Mouse (Mus musculus) mouse embryonic stem cell (cell line): ENCODE measurements around the gene Igfbp7.

Experiments used
- in situ Hi-C, 2 experiments: fragments of 300-500 bp; cut with MboI; formaldehyde crosslinking; loops; 1 replicate in 1 of 2; 3 replicates in 1 of 2; pipeline ENCODE4 v1.14.3; 2019 to 2020; ENCODE audit warnings: low sequenced_read_pairs in 2 of 2, low pct_unique_long_range_greater_than_20kb in 1 of 2, mixed read lengths in 1 of 2; ENCODE audit not compliant: unreplicated experiment in 1 of 2

The Igfbp7 gene

GRCm38 (mm10) chr5:77385900-77386595, 21.8 kb downstream of the Igfbp7 start:
- in situ Hi-C loops = no loop called here

DNA sequence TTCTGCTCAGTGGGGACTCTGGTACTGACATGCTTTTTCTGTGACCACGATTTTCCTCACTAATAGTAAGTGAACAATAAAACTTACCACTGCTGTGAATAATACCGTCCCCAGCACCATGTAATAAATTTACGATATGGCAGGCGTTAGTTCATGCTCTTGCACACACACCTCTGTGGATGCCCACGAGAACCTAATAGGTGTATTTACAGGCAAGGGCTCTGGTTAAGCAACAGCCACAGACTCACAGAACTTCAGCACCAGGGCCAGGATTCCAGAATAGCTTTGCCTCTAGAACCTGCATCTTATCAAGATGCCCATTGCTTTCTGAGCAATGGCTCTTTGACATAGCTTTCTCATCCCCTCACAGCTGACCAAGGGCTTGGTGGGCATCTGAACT, 22.6 kb downstream of the Igfbp7 start:
- in situ Hi-C loops = no loop called here

- in situ Hi-C loops = no loop called here
Observed at GRCm38 (mm10) chr5:77384724-77385123, 23.1 kb downstream of the Igfbp7 start.

- in situ Hi-C loops = no loop called here
Observed at GRCm38 (mm10) chr5:77383799-77384554, 23.9 kb downstream of the Igfbp7 start.

DNA sequence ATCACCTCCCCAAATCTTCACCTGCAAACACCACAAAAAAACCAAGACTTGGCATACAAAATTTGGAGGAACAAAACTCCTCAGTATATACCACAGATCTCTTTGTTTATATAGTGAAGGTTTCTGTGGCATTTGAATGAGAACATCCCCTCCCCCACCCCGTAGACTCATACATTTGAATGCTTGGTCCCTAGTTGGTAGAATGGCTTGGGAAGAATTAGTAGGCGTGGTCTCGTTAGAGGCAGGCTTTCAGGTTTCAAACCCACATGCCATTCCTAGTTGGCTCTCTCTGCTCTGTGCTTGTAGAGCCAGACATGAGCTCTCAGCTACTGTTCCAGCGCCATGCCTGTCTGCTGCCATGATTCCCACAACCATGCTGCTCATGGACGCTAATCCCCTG, 26.2 kb downstream of the Igfbp7 start:
- in situ Hi-C loops = no loop called here

- in situ Hi-C loops = no loop called here
Observed at GRCm38 (mm10) chr5:77381283-77381682, 26.6 kb downstream of the Igfbp7 start.

GRCm38 (mm10) chr5:77380321-77380901, 27.4 kb downstream of the Igfbp7 start:
- in situ Hi-C loops = no loop called here

DNA sequence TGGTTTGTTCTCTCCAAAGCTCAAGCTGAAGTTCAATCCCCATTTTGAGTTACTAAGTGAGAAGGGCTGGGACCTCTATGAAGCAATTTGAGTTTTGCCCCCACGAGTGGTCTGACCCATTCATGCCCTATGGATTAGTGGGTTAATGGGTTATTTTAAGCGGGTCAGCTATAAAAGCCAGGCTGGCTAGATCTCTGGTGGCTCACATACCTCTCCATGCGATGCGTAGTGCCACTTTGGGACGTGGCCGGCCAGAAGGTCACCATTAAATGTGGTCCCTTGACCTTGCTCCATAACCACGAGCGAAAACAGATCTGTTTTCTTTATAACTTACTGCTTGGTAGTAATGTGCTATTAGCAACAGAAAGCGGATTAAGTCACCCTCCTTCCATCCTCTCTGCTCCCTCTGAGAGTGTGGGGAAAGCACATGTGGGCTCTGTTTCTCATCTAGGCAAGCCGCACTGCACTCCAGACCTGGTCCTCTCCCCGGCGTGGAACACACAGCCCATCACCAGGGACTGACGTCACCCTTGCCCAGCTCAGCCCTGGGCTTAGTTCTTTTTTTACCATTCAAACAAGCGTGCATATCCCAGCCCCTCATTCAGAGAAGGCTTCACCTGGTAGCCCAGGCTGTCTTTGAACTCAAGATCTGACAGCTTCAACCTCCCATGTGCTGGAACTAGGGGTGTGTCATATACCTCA, 28.3 kb downstream of the Igfbp7 start:
- in situ Hi-C loops = no loop called here

GRCm38 (mm10) chr5:77378027-77378426, 29.8 kb downstream of the Igfbp7 start:
- in situ Hi-C loops = no loop called here

- in situ Hi-C loops = no loop called here
Observed at GRCm38 (mm10) chr5:77375546-77375945, 32.3 kb downstream of the Igfbp7 start.

DNA sequence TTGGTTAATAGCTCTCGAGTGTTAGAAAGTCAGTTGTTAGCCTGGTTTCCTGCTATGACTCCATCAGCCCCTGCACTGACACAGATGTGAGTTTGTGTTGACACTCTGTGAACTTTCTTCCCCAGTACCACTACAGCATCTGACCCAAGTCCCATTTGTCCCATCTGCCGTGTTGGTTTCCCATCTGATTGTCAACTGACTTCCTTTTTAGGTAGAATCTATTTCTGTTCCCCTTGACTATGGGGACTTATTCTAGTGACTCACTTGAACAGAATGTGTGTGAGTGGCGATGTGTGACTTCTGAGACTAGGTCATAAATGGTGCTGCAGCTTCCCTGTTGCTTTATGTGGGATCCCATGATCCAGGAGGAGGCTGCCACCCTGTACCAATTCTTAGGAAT, 32.9 kb downstream of the Igfbp7 start:
- in situ Hi-C loops = no loop called here

- in situ Hi-C loops = no loop called here
Observed at GRCm38 (mm10) chr5:77372778-77373177, 35.1 kb downstream of the Igfbp7 start.

GRCm38 (mm10) chr5:77372242-77372641, 35.6 kb downstream of the Igfbp7 start:
- in situ Hi-C loops = no loop called here

- in situ Hi-C loops = no loop called here
Observed at GRCm38 (mm10) chr5:77370378-77370892, 37.4 kb downstream of the Igfbp7 start.

DNA sequence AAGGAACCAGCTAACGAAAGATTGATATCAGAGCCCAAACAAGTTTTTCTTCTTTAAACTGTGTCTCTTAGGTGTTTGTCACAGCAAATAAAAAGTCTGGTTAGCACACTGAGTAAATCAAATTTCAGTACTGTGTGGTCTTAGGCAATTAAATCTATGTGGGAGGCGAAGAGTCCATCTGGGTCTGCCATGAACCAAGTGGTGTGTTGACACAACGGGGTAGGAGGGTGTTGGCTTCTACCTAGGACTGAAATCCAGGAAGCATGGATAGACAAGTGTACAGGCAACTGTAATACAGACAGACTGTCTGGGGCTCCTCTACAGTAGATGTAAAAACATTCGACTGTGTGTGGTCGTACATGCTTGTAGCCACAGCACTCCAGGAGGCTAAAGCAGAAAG, 38.4 kb downstream of the Igfbp7 start:
- in situ Hi-C loops = no loop called here

- in situ Hi-C loops = no loop called here
Observed at GRCm38 (mm10) chr5:77368194-77368593, 39.6 kb downstream of the Igfbp7 start.

DNA sequence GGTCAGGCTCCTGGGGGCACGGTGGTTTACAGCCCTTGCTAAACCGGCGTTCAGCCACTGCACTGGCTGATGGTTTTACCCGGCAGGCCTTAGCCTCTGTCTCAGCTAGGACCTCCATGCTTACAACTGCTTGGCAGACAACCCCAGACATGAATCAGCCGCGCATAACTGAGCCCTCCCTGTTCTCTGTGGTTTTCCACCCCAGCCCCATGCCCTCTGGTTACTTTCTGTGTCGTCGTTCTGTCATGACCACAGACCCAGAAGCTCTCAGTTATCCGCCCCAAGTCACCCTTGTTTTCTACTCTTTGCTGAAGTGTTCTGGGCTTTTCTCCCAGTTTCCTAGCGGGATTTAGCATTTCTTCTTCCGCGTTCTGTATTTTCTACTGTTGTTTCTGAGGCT, 40.2 kb downstream of the Igfbp7 start:
- in situ Hi-C loops = no loop called here

GRCm38 (mm10) chr5:77367145-77367544, 40.7 kb downstream of the Igfbp7 start:
- in situ Hi-C loops = no loop called here

DNA sequence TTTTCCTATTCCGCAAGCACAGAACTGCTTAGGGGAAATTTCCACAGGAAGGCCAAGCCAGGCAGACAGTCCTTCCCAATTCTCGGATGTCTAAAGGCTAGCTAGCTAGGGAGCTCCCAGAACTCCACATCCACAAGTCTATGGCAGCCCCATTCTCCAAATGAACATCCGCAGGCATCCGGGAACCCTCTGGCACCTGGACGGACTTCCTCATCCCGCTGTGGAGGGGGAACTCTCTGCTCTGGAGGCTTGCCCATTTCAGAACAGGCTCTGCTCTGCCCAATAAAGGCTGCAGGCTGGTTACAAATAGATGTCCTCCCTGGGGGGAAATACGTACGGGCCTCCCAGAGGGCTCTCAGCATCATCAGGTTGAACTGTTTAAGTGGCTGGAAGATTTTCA, 41.5 kb downstream of the Igfbp7 start:
- in situ Hi-C loops = no loop called here
